ENCODE assay signal across 9 mouse cellular contexts in genomic region chr16:87625341-87625740, GRCm38 (mm10).
DNase-seq lines count a peak whose midpoint lies in the region; ATAC-seq and TF ChIP-seq lines count a peak whose summit lies in the region.
"Had no signal": no experiment of that assay in that cellular context is flagged by ENCODE, and none has a peak within 500 bp of the region (broad histone marks: within the 10 kb centered on the region; RNA-seq: fewer than 3 reads in every experiment).

No protein-coding gene starts in this region.

- H3K9ac ChIP-seq in liver, embryonic 15.5 days, result no peak overlapping the region
- no peak overlapping the region for H3K9ac ChIP-seq in forebrain, embryonic 11.5 days (ENCODE audit: low read length)
- H3K9ac ChIP-seq: embryonic facial prominence, embryonic 13.5 days had no signal

- no peak overlapping the region for H3K4me2 ChIP-seq in liver, embryonic 15.5 days
- H3K4me2 ChIP-seq in forebrain, embryonic 11.5 days (ENCODE audit: low read depth, low read length, severe bottlenecking), result no peak overlapping the region
- H3K4me2 ChIP-seq: embryonic facial prominence, embryonic 13.5 days had no signal

- DNase-seq in layer of hippocampus, adult 9-11 months, result peak; percentile 77
- no peak for DNase-seq in layer of hippocampus, postnatal 36 days
- peak; percentile 85 for DNase-seq in ZHBTc4 (ENCODE audit: low read depth, low spot score)
- DNase-seq in c-Kit-positive CD71-positive TER-119-positive erythroid progenitor cells, embryonic 14.5 days (ENCODE audit: low spot score), result no peak
- no peak for DNase-seq in forebrain, embryonic 11.5 days (ENCODE audit: low spot score)
- no peak for DNase-seq in embryonic facial prominence, embryonic 10.5 days (ENCODE audit: low spot score)

- WGBS in liver, embryonic 15.5 days (ENCODE audit: insufficient replicate concordance), result 26% methylated on average over 3 of the region's 3 CpGs
- 37% methylated on average over 3 of the region's 3 CpGs for whole genome bisulfite sequencing in small intestine, adult 2 months
- 89% methylated on average over 3 of the region's 3 CpGs for whole genome bisulfite sequencing in forebrain, embryonic 11.5 days
- 86% methylated on average over 3 of the region's 3 CpGs for WGBS in embryonic facial prominence, embryonic 10.5 days

- H3K4me1 ChIP-seq in liver, embryonic 15.5 days (replicated peaks), result no peaks in the 10 kb centered on the region
- peaks cover 6% of the 10 kb centered on the region; the same call in 1 of the 2 replicates for H3K4me1 ChIP-seq in small intestine, adult 2 months (ENCODE audit: control insufficient read depth, insufficient read depth, insufficient read length, low read length)
- H3K4me1 ChIP-seq in forebrain, embryonic 11.5 days (replicated peaks; ENCODE audit: control insufficient read depth, insufficient read depth, low read length), result no peaks in the 10 kb centered on the region
- H3K4me1 ChIP-seq in embryonic facial prominence, embryonic 10.5 days, result no peaks in the 10 kb centered on the region
- H3K4me1 ChIP-seq: embryonic facial prominence, embryonic 13.5 days had no signal

- peak; percentile 60; the same call in 1 of the 2 replicates for ATAC-seq in liver, embryonic 15.5 days (ENCODE audit: insufficient read depth)
- ATAC-seq in forebrain, embryonic 11.5 days (replicated peaks; ENCODE audit: low FRiP score), result no peak

- TF ChIP-seq CTCF in small intestine, adult 2 months (IDR thresholded peaks at IDR 0.05; ENCODE audit: extremely low read depth, insufficient read length, insufficient replicate concordance, low read depth, low read length), result no peak

- no peak for TF ChIP-seq POLR2A in small intestine, adult 2 months (IDR thresholded peaks at IDR 0.05; ENCODE audit: low read depth, low read length)

- H3K4me3 ChIP-seq in liver, embryonic 15.5 days (replicated peaks), result no peak overlapping the region
- H3K4me3 ChIP-seq in small intestine, adult 2 months (ENCODE audit: low read depth, low read length), result no peak overlapping the region
- no peak overlapping the region for H3K4me3 ChIP-seq in forebrain, embryonic 11.5 days (ENCODE audit: low read depth, low read length)
- no peak overlapping the region for H3K4me3 ChIP-seq in embryonic facial prominence, embryonic 10.5 days
- H3K4me3 ChIP-seq: embryonic facial prominence, embryonic 13.5 days had no signal

- H3K36me3 ChIP-seq in liver, embryonic 15.5 days (replicated peaks), result no peaks in the 10 kb centered on the region
- H3K36me3 ChIP-seq in small intestine, adult 2 months (ENCODE audit: control insufficient read depth, insufficient read depth, low read length), result no peaks in the 10 kb centered on the region
- H3K36me3 ChIP-seq in forebrain, embryonic 11.5 days (ENCODE audit: control insufficient read depth, insufficient read depth, low read length), result no peaks in the 10 kb centered on the region
- H3K36me3 ChIP-seq in embryonic facial prominence, embryonic 10.5 days (replicated peaks), result no peaks in the 10 kb centered on the region
- H3K36me3 ChIP-seq: embryonic facial prominence, embryonic 13.5 days had no signal

- peaks cover 8% of the 10 kb centered on the region; the same call in 1 of the 2 replicates for H3K9me3 ChIP-seq in liver, embryonic 15.5 days (replicated peaks)
- peaks cover 5% of the 10 kb centered on the region for H3K9me3 ChIP-seq in forebrain, embryonic 11.5 days (ENCODE audit: control insufficient read depth, low read length)
- H3K9me3 ChIP-seq in embryonic facial prominence, embryonic 10.5 days, result peaks cover 7% of the 10 kb centered on the region; the same call in 1 of the 2 replicates

- no peaks in the 10 kb centered on the region for H3K27me3 ChIP-seq in liver, embryonic 15.5 days
- H3K27me3 ChIP-seq in small intestine, adult 2 months (ENCODE audit: control insufficient read depth, insufficient read depth, low read length), result no peaks in the 10 kb centered on the region
- H3K27me3 ChIP-seq in forebrain, embryonic 11.5 days (ENCODE audit: control insufficient read depth, insufficient read depth, low read length), result no peaks in the 10 kb centered on the region
- H3K27me3 ChIP-seq in embryonic facial prominence, embryonic 10.5 days (replicated peaks; ENCODE audit: low read depth, poor library complexity, severe bottlenecking), result no peaks in the 10 kb centered on the region
- H3K27me3 ChIP-seq: embryonic facial prominence, embryonic 13.5 days had no signal

- H3K27ac ChIP-seq in liver, embryonic 15.5 days (replicated peaks), result no peak overlapping the region
- peak overlapping the region; percentile 44; the same call in 1 of the 2 replicates for H3K27ac ChIP-seq in small intestine, adult 2 months (ENCODE audit: insufficient read depth, low read depth, low read length)
- no peak overlapping the region for H3K27ac ChIP-seq in forebrain, embryonic 11.5 days (ENCODE audit: low read depth, low read length)
- H3K27ac ChIP-seq in embryonic facial prominence, embryonic 10.5 days (replicated peaks), result no peak overlapping the region
- H3K27ac ChIP-seq: embryonic facial prominence, embryonic 13.5 days had no signal

Comparison
In these comparisons a context has a peak if more than half of its experiments do, and no peak if none do; other contexts are left out.
1. DNase-seq: peak in layer of hippocampus, adult 9-11 months (single experiment) and ZHBTc4 (single experiment); none in layer of hippocampus, postnatal 36 days (0 of 2), c-Kit-positive CD71-positive TER-119-positive erythroid progenitor cells, embryonic 14.5 days (single experiment), forebrain, embryonic 11.5 days (single experiment) and embryonic facial prominence, embryonic 10.5 days (single experiment).